Mouse (Mus musculus) natural killer cell, adult 2 months (primary cell): ENCODE measurements around the gene Pde7b.

Experiments used
- DNase-seq, 2 experiments: peaks; one replicate each; pipeline ENCODE4 v3.0.0; 2022; ENCODE audit warnings: low spot score in 2 of 2

The Pde7b gene

GRCm38 (mm10) chr10:20361542-20362449 lies 363.1 kb downstream of the Pde7b start:
- DNase-seq, result peak; percentile 30 to 34

- no peak for DNase-seq
Observed at GRCm38 (mm10) chr10:20348894-20349293, 376.0 kb downstream of the Pde7b start.
